Mouse (Mus musculus) granulocyte monocyte progenitor cell, adult 5-6 weeks (primary cell): ENCODE measurements at regions not wholly inside any gene's neighbourhood (a gene's known extent, or its start where the extent isn't known, plus 50 kb on each side); places are given as distances from the start of the nearest gene placed in this dataset.
A peak's percentile ranks its signal among the peaks of the same experiment; 100 is the strongest.

Source experiments
- ATAC-seq: replicated peaks from 2 replicates; pipeline ENCODE4 v1.8.0; 2016; ENCODE audit warnings: mild to moderate bottlenecking, moderate TSS enrichment, inconsistent platforms; ENCODE audit not compliant: poor library complexity, severe bottlenecking

DNA sequence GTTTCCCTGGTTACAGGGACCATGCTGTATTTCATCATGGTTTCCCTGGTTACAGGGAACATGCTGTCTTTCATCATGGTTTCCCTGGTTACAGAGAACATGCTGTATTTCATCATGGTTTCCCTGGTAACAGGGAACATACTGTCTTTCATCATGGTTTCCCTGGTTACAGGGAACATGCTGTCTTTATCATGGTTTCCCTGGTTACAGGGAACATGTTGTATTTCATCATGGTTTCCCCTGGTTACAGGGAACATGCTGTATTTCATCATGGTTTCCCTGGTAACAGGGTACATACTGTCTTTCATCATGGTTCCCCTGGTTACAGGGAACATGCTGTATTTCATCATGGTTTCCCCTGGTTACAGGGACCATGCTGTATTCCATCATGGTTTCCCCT is 1579.5 kb downstream of the 4930444P10Rik start:
- peak; percentile 87 for ATAC-seq

DNA sequence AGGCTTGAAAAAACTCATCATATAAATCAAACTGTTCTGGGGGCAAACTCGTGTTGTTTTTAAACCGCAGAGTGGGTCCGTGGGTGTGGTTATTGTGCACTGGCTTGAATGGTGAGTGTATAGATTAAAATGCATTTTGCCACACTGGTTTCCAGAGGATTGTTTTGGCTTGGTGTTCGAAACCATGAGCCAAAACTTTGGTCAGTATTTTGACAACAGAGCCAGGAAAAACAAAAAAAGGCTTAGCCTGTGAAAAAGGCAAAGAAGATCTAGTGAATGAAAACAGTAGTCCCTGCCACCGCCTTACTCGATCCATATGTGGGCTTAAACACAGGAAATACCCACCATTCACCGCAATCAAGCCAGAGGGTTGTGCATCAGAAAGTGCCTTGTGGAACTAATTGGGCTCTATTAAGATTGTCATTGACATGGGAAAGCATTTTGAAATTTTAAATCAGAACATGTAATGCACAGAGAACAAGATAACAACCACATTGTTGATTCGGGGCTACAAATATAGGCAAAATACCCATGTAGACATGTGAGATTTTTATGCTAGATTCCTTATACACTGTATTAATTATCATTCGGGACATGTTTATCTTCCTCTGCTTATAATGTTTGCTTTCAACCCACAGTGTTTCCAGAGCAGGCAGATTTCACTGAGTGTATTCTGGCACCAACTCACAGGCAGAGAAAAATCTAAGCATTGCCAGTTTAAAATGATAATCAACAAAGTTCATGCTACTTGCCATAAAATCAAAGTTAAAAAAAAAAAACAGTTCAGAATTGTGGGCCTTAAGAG is 1580.4 kb downstream of the 4930444P10Rik start:
- ATAC-seq = no peak

DNA sequence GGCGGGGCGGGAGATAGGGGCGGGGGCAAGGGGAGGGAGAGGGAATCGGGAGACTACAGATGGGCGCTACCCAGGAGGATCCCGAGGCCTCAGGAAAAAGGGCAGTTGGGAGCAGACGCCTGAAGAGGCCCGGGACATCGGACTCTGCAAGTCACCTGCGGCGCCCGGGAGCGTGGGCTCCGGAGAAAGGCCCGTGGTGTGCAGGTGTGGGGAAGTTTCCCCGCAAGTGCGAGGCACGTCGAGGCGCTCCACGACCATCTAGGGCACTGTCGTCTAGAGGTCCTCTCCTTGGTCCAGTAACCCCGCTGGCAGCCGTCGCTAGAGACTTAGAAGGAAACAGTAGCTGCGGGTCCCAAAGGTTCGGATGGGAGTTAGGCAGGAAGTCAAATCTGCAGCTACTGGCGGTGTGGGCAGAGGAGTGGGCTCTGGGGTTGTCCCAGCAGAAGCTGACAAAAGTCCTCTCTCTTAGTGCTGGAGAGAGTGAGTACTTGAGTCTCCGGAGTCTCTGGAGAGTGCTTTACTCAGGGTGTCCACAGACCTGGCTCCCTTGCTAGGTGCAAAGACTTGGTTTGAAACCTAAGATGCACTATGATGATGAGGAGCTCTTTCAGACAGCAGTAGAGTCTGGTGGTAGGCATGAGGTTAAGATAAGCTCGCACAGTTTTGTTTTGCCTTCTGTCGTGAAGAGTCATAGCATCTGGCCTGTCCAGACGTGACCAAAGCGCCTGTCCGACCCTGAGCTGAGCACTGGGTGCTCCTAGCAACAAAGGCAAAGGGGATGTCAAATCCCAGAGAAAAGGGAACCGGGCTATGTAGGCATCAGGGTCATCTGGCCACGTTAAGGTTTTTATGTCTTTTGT is 1586.1 kb downstream of the 4930444P10Rik start:
- ATAC-seq = peak; percentile 18; the same call in 1 of the 2 replicates

DNA sequence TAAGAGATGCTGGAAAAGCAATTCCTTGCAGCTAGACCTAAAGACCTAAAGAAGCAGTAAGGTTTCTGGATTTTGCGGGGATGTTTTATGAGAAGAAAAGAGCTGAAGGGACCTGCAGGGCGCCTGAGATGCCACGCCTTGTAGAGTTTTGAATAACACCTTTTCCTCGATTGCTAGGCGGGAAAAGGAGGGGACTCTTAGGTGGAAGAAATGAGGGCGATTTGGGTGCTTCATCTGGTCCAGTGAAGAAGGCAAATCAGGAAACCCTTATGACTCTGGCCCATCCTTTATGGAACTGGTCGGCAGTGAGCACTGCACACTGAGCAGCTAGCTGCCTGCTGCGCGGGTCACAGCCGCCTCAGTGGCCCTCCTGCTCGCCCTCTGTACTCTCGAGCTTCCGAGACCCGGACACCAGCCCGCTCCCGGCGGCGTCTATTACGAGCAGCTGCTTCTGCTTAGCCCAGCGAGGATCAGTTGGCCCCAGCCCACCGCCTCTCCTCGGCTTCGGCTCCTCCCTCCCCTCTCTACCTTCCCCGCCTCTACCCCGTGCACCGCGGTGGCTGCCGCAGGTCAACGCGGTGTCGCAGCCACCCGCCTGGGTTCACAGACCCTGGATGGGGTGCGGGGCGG is 1586.8 kb downstream of the 4930444P10Rik start:
- ATAC-seq = peak; percentile 76

DNA sequence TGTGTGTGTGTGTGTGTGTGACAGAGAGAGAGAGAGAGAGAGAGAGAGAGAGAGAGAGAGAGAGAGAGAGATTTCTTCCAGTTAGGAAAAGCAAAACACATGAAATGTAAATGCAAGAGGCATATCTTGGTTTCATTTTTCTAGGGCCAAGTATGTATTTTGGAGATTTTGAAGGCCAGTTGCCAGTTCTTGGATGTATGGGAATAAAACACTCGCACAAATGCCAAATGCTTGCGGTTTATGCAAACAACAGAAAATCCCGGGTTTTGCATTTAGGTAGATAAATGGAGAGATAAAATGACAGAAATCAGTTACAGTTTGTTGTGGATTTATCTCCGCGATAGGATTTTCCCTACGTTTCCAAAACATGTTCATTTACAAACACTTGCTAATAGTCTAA is 1587.4 kb downstream of the 4930444P10Rik start:
- no peak for ATAC-seq

DNA sequence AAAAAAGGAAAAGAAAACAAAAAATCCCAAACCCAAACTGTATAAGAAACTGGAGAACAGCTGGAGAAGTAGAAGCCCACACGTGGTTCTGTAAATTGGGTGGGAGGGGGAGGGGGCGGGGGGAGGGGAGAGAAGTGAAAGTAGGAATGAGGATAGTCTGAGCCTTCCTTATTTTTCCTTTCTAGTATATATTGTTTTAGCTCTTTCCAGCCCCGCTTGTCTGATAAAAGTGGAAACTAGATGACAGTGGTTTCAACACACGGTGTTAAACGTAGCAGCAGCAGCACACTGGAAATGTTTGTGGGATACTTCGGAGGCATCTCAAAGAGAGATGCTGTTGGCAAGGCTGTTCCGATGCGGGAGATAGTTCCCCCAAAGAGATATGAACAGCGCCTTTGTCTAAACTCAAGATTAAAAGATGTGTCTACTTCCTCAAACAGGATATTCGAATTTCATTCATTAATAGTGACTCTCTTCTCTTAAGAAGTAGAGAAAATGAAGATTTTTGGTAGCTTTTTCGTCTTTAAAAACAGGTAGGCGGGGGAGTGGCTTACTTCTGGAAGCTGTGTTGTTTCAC is 1588.3 kb downstream of the 4930444P10Rik start:
- peak; percentile 51 for ATAC-seq

DNA sequence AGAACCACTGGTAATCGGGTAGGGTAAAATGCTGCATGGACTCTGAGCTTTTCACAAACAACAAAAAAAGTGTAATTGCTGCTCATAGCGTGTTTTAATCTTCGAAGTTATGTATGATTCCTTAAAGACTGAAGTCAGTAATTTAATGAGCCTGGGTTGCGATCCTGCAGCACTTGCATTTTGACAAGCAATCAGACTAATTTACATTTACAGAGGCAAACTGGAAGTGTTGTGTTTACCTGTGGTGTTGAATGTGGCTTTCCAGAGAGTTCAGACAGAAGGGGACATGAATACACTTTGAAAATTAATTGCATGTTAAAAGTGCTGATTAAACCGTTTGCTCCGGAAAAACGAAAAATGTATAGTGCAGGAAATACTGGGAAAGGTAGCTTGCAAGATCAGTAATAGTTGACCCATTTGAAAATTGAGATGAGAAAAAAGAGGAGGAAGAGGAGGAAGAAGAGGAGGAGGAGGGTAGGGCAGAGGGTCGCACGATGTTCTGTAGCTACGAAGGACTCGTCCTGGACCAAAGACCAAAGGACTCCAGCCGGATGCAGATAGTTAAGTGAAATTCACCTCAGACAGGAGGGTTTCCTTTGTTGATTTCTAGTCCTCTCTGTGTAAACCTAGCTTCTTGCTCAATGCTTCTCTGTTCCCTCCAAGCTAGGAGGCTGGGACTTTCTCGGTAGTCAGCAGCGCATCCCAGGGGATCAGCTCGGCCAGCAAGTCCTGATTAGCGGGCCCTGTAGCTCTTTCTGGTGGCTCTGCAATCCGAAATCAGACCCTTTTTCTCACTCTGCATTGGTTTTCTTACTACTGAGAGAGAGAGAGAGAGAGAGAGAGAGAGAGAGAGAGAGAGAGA is 1589.0 kb downstream of the 4930444P10Rik start:
- no peak for ATAC-seq

DNA sequence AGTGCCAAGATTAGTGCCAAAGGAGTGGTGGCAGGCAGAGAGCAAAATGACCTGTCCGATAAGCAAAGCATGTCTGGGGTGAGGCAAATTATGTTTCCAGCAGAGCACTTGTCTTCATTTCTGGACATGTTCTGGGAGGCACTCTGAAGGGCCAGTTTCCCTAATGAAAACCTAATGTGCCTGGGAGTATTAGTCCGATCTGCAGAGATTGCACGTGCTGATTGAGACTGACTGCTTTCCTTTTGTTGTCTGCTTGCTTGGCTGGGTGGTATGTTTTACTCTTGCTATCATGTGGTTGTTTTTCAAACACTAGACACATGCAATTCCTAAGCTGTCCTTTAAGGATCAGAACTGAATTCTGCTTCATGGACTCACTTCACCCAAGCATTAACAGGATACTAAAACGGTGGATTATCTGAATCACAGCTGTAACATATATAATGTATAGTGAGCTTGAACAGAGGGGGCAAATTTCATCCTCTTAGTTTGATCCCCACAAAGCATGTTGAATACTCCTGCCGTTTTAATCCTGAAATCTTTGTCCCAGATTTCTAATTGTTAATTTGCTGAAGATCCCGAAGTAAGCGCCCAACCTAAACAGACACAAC is 1589.8 kb downstream of the 4930444P10Rik start:
- no peak for ATAC-seq

DNA sequence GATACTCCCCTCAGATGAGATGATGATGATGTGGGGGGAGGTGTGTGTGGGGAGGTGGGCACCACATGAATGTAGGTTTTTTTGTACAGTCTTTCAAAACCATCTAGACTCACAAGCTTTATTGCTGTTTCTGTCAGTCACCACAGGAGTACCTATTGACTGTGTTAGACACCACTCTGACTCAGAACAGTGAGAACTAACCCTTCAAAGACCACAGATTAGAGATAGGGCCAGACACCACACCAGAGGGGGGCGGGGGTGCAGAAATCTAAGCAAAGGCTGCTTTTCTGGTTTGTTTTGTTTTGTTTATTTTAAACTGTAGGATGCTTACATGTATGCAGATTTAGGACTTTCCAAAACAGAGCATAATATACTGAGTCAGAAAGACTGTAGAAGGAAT is 1594.0 kb downstream of the 4930444P10Rik start:
- no peak for ATAC-seq

DNA sequence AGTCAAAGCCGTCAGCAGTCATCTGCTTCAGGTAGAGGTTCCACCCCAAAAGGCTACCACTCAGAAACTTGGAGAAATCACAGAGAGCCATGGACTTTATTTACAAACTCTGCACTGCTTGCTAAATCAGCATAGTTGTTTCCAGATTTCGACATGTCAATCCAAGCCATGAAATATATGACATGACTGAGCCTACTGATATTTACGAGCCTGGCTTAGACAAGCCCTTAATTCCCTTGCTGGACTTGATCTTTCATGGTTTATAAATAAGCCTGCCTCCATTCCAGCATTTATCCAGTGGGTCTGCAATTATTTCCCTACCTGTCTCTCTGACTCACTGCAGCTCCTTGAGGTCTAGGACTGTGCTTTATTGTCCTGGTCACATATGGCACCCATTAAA is 1603.1 kb downstream of the 4930444P10Rik start:
- no peak for ATAC-seq

DNA sequence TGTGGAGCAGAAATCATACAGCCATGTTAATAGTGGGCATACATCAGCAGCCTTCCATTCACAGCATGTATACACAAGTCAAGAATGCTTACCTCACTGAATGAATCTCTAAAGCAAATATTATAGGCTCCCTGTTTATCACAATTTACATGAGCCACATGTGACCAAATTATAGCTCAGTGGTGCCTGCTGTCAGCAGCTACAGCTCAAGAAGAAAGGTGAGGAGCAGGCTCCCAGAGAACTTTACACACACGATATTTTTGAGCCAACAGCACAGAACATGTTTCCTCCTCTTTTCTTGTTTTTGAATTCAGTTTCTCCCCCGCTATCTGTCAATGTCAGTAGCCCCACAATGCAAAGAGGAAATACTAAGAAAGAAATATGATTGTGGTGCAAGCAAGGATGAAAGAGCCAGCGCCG is 1605.4 kb downstream of the 4930444P10Rik start:
- ATAC-seq = no peak

DNA sequence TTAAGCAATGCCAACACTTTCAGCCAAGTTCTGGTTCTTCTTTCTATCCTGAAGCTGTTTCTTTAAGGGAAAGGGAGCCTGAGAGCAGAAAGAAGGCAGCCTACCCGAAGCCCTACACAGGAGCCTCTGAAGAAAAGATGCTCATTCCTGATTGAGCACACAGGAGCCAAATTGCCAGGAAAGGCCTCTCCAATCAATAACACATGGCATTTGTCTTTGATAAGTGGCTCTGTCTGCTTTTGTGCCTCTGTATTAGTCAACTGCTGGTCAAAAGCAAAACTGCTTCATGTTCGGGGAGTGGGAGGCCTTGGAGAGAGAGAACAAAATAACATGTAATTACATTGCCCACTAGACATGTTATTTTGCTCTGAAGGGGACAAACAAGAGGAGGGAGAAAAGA is 1607.4 kb downstream of the 4930444P10Rik start:
- ATAC-seq = no peak

DNA sequence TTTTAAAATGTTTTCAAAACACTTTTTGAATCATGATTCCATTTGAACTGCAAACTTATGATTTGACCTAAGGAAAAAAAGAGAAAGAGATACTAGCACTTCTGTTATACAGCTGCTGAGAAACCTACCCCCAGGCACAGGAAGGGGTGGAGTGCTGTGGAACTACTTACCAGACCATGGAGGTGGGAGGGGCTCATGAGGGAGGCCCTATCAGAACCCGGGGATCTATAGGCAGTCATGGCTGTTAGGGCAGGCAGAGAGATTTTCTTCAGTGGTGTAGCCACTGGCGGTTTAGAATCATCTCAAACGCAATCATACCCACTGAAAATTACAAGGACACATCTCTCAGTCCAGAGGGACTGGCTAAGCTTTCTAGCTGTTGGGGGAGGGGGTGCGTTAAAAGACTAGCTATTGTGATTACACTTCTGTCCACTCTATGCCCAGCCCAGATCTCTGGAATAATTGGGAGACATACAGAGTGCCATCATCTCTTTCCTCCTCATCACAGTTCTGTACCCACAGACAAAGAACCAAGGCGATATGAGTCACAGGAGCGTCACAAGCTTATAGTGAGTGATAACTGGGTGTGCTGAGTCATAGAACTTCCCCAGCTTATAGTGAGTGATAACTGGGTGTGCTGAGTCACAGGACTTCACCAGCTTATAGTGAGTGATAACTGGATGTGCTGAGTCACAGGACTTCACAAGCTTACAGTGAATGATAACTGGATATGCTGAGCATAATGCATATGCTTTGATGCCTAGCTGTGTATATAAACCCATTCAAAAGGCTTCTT is 1608.8 kb downstream of the 4930444P10Rik start:
- peak; percentile 22; the same call in 1 of the 2 replicates for ATAC-seq

DNA sequence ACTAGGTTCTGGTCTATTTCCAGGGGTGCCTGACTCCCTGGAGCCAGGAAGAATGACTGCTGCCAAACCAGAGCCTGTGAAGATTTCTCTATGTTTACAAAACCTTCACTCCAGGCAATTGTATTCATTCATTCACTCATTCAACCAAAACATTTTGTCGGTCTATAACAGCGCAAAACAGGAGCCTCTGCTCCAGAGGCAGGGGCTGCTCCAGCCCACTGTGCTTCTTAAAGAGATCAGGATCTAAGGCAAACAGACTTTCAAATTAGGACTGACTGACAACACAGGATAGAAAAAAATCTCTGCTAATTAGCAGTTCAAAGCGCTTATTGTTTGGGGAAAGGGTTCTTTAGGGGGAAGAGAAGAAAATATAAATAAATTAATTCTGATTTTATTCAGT is 1620.8 kb downstream of the 4930444P10Rik start:
- ATAC-seq = no peak

DNA sequence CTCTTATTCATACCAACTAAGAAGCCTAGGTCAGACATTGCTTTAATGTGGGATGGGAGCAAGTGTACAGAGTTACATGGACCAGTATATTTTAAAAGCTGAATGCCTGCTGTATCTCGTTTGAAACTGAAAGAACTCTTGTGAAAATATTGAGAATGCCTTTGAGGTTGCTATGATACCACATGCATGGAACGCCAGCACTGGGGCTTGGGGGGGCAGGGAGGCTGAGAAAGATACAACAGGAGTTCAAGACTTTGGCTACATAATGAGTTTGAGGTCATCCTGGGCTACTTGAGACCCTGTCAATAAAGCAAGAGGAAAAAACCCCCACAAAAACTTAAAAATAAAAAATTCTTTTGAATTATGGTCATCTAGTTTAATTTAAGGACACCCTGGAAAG is 1621.6 kb downstream of the 4930444P10Rik start:
- no peak for ATAC-seq

DNA sequence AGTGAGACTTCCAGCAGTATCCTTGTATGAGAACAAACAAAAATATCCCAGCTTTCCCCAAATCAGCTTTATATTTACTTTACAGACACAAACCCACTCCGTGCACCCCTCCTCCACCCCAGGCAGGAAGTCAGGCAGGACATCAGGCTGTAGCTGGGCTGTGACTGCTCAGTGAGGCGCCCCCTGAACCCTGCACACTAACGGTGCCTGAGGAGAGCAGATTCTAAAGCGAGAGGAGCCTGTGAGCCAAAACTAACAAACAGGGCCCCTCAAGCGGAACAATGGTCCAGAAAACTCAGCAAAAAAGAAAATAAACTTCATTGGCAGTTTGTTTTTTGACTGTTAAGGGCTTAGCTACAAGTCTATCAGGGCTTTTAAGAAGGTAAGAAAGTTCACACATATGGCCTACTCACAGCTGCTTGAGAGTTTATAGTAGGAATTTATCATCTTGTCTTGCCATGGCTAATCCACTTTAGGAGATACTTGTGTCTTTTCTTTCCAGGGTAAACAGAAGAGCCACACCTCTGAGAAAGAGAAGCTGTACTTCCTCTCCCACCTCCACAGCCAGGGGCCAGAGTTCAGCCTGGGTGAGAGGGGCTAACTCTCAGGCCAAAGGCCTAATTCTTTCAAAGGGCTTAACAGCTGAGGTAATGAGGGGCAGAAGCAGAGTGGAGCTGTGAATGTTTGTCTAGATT is 1628.2 kb downstream of the 4930444P10Rik start:
- ATAC-seq = no peak

DNA sequence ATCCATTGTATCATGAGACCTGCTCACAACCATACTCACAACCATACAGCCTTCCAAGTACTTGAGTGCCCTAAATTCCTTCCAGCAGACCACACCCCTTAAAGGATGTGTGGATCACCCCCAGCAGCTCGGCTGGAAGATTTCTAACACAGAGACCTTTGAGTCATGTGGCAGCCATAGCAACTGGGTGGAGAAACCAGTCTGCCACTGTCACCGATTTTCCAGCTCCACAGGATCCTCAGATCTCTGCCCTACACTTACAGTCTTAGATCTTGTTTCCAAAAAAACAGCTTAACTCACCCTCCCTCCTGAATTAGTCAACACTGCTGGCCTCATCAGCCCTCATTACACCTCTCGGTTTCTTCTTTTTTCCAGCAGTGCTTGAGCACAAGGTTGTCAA is 1630.6 kb downstream of the 4930444P10Rik start:
- ATAC-seq = no peak

DNA sequence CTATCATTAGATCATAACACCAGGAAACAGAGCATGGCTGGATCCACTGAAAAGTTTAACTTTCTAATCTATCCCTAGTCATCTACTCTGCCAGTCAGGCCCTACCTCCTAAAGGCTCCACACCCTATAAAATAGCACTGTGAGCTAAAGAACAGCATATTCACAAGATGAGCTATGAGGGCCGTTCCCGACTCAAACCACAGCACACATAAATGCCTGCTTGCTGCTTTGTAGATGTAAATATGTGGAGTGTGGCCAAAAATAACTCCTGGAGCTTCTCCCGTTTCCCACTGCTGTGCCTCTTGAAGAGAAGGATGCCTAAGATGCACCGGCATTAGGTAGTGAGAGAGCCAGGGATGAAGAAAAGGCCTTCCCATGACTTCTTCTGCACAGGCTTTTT is 1632.3 kb downstream of the 4930444P10Rik start:
- no peak for ATAC-seq
